In genomic region chr3:108336878-108337277, GRCm38 (mm10) we compare ENCODE assay signal across 20 mouse cellular contexts. TPM values are rescaled to one million over a fixed set of nuclear protein-coding genes. Genes with fewer than 3 reads are reported as not detected.
"Had no signal": no experiment of that assay in that cellular context is flagged by ENCODE, and none has a peak within 500 bp of the region (broad histone marks: within the 10 kb centered on the region; RNA-seq: fewer than 3 reads in every experiment).

No protein-coding gene starts in this region.

- H3K9ac ChIP-seq: neural tube, embryonic 15.5 days; stomach, embryonic 15.5 days had no signal

- H3K4me3 ChIP-seq: neural tube, embryonic 15.5 days; stomach, embryonic 15.5 days had no signal

- H3K27ac ChIP-seq: neural tube, embryonic 15.5 days; stomach, embryonic 15.5 days; stomach, postnatal 0 days had no signal

- H3K4me2 ChIP-seq: neural tube, embryonic 15.5 days; stomach, embryonic 15.5 days had no signal

- H3K9me3 ChIP-seq: neural tube, embryonic 15.5 days; stomach, embryonic 15.5 days had no signal

- H3K27me3 ChIP-seq: neural tube, embryonic 15.5 days; stomach, embryonic 15.5 days had no signal

- DNase-seq: retina, postnatal 1 day; right cerebral cortex, adult 18-20 months; right cerebral cortex, postnatal 14 days; right cerebral cortex, postnatal 25 days; right cerebral cortex, postnatal 4 days; spleen, adult 18-20 months; thymus, adult 18-20 months; thymus, adult 2 months; thymus, postnatal 14 days; thymus, postnatal 25 days; thymus, postnatal 36 days; thymus, postnatal 4 days had no signal

- H3K4me1 ChIP-seq: neural tube, embryonic 15.5 days; stomach, embryonic 15.5 days had no signal

RNA-seq across cellular contexts. Expression of gene Mybphl, which starts 27.8 kb away (rescaled TPM):
- total RNA-seq: neutrophil, adult 5-6 weeks had no signal
- polyA plus RNA-seq: small intestine, adult 2 months; stomach, embryonic 14.5 days; stomach, embryonic 15.5 days; stomach, embryonic 16.5 days; stomach, postnatal 0 days; urinary bladder, adult 2 months had no signal
